Mouse (Mus musculus): ENCODE results near the gene Nudt17. TPM values are rescaled to one million over a fixed set of nuclear protein-coding genes. Genes with fewer than 3 reads are reported as not detected.

Gene Nudt17
- polyA plus RNA-seq, 1 experiment from 2014 or later: 21.7 TPM

DNA sequence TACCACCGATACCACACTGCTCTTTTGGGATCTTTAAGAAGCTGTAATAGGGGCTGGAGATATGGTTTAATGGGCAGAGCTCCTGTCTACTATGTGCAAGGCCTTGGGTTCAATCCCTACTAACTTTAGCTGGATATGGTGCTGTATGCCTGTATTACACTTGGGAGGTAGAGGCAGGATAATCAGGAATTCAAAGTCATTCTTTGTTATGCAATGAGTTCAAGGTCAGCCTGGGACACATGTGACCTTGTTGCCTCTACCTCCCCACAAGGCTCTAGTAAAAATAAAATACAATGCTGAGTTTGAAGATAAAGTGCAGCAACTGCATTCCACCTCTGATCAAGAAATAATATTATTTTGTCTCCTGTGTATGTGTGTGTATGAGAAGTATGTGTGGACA is 25.6 kb upstream of the Nudt17 start:
- Histone ChIP-seq H3K9ac (replicated peaks; ENCODE audit: low read depth, low read length) (no peak overlapping the region), H3K4me1 (ENCODE audit: control insufficient read depth, insufficient read depth, low read length) (peaks cover 13% of the 10 kb centered on the region), H3K27me3 (ENCODE audit: control insufficient read depth, insufficient read depth, low read length) (no peaks in the 10 kb centered on the region), H3K36me3 (ENCODE audit: control insufficient read depth, insufficient read depth, low read length) (no peaks in the 10 kb centered on the region), H3K9me3 (ENCODE audit: control insufficient read depth, low read length) (no peaks in the 10 kb centered on the region), H3K27ac (ENCODE audit: low read depth, low read length) (no peak overlapping the region), H3K4me3 (ENCODE audit: low read depth, low read length) (no peak overlapping the region), H3K4me2 (ENCODE audit: low read depth, low read length) (no peak overlapping the region)
- WGBS: 96% methylated on average over 1 of the region's 1 CpGs
- ATAC-seq (ENCODE audit: low read depth): no peak

DNA sequence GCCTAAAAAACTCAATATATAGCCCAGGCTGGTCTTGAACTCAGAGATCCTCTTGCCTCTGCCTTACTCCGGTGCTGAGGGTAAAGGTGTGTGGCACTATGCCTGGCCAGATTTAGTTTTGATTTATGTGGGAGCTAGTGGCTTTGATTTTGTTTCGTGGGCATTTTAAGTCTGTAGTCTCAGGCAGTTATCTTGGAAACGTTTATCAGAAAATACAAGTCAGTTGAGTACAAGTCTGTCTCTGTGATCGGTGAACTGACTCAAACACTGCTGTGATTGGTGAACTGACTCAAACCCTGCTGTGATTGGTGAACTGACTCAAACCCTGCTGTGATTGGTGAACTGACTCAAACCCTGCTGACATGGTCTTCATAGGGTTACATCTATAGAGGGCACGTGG is 22.4 kb upstream of the Nudt17 start:
- H3K36me3 ChIP-seq (ENCODE audit: control insufficient read depth, insufficient read depth, low read length): no peaks in the 10 kb centered on the region
- peaks cover 25% of the 10 kb centered on the region for H3K4me1 ChIP-seq (ENCODE audit: control insufficient read depth, insufficient read depth, low read length)
- no peaks in the 10 kb centered on the region for H3K9me3 ChIP-seq (ENCODE audit: control insufficient read depth, low read length)
- H3K9ac ChIP-seq (replicated peaks; ENCODE audit: low read depth, low read length): no peak overlapping the region
- no peaks in the 10 kb centered on the region for H3K27me3 ChIP-seq (ENCODE audit: control insufficient read depth, insufficient read depth, low read length)
- H3K4me3 ChIP-seq (ENCODE audit: low read depth, low read length): no peak overlapping the region
- ATAC-seq (ENCODE audit: low read depth): no peak
- 75% methylated on average over 5 of the region's 5 CpGs for WGBS
- no peak overlapping the region for H3K4me2 ChIP-seq (ENCODE audit: low read depth, low read length)
- no peak overlapping the region for H3K27ac ChIP-seq (ENCODE audit: low read depth, low read length)

DNA sequence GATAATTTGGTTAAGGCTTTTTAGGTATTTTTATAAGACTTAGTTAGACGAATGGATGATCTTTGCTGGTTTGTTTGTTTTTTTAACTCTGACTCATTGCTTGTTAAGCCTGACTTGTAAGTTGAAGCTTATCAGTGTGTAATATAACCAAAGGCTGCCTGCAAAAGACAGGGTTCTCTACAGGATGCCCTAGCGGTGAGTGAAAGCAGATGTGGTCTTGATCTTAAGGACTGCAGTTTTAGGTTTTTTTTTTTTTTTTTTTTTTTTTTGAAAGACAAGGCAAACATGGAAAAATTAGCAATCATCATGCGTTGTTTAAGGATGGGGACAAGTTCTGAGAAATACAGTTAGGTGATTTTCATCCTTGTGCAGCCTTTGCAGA is 21.0 kb upstream of the Nudt17 start:
- Histone ChIP-seq H3K9me3 (ENCODE audit: control insufficient read depth, low read length) (no peaks in the 10 kb centered on the region), H3K4me3 (ENCODE audit: low read depth, low read length) (peak overlapping the region; percentile 91; the same call in 1 of the 2 replicates), H3K4me2 (ENCODE audit: low read depth, low read length) (peak overlapping the region; percentile 54; the same call in 1 of the 2 replicates), H3K9ac (replicated peaks; ENCODE audit: low read depth, low read length) (no peak overlapping the region), H3K27me3 (ENCODE audit: control insufficient read depth, insufficient read depth, low read length) (no peaks in the 10 kb centered on the region), H3K36me3 (ENCODE audit: control insufficient read depth, insufficient read depth, low read length) (no peaks in the 10 kb centered on the region), H3K4me1 (ENCODE audit: control insufficient read depth, insufficient read depth, low read length) (peaks cover 25% of the 10 kb centered on the region), H3K27ac (ENCODE audit: low read depth, low read length) (no peak overlapping the region)
- no peak for ATAC-seq (ENCODE audit: low read depth)
- WGBS: 83% methylated on average over 3 of the region's 3 CpGs

DNA sequence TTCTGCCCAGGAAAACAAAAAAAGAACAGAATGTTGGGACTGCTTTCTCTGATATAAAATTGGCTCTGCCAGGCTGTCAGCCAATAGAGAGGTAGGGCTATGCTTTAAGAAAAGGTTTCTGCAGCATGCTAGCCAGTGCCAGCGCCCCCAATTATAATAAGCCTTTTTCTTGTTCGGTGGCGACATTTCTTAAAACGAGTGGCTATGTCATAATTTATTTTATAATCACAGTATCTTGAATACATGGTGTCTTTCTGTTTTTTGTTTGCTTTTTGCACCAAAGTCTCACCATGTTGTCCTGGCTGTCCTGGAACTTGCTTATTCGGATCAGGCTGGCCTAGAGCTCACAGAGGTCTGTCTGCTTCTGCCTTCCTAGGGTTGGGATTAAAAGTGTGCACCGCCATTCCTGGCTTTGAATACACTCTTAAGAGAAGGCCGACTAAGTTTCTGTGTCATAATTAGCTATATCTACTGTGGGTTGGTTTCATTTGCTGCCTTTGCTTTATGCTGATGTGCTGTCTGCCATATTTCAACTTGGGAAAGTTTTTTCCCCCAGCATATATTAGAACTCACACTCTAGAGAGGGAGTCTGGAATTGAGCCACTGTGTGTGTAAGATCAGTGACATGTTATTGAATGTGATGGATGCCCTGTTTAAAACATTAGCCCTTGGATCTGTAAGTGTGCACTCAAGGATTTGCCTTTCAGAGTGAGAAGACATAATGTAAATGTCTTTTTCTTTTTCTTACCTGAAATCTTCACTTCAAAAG is 20.5 kb upstream of the Nudt17 start:
- peak overlapping the region; percentile 91 for H3K4me3 ChIP-seq (ENCODE audit: low read depth, low read length)
- H3K9me3 ChIP-seq (ENCODE audit: control insufficient read depth, low read length): no peaks in the 10 kb centered on the region
- no peak for ATAC-seq (ENCODE audit: low read depth)
- 51% methylated on average over 7 of the region's 7 CpGs for WGBS
- H3K27ac ChIP-seq (ENCODE audit: low read depth, low read length): no peak overlapping the region
- no peaks in the 10 kb centered on the region for H3K27me3 ChIP-seq (ENCODE audit: control insufficient read depth, insufficient read depth, low read length)
- H3K4me2 ChIP-seq (ENCODE audit: low read depth, low read length): peak overlapping the region; percentile 54
- H3K4me1 ChIP-seq (ENCODE audit: control insufficient read depth, insufficient read depth, low read length): peaks cover 25% of the 10 kb centered on the region
- peak overlapping the region; percentile 80; the same call in 1 of the 2 replicates for H3K9ac ChIP-seq (replicated peaks; ENCODE audit: low read depth, low read length)
- no peaks in the 10 kb centered on the region for H3K36me3 ChIP-seq (ENCODE audit: control insufficient read depth, insufficient read depth, low read length)

DNA sequence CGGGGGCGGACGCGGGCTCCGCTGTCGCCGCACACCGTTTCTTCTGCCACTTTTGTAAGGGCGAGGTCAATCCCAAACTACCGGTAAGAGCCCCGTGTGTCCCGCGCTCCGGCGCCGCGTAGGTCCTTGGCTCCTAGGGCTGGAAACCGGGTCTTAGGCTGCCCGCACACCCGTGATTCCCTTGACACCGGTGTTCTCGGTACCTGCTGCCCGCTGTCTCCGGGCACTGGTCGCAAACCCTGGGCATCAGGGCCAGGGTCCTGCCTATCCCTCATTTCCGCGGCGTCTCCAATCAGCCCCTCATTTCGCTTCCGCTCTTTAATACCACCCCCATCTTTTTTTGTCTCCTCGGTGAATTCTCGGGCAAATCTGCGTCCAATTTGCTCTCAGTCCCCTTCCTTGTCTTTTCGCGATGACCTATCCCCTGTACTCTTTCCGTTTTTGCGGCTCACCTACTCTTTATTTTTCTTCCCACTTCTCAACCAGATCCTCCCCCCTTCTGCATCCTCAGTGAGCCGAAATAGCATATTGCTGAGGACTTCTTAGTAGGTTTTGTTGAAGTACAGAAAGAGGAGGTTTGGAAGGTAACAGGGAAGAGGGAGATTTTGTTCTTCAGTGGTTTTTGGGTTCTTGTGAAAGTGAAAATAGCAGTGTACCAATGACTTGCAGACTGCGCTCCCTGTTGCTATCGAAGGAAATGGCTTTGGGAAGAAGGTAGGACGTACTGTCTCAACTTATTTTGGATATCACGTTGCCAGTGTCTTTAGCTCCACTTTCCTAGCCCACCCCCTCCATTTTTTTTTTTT is 19.7 kb upstream of the Nudt17 start:
- WGBS: 1% methylated on average over 36 of the region's 42 CpGs
- peak overlapping the region; percentile 54 for H3K4me2 ChIP-seq (ENCODE audit: low read depth, low read length)
- H3K9ac ChIP-seq (replicated peaks; ENCODE audit: low read depth, low read length): peak overlapping the region; percentile 80
- H3K27ac ChIP-seq (ENCODE audit: low read depth, low read length): peak overlapping the region; percentile 81
- H3K36me3 ChIP-seq (ENCODE audit: control insufficient read depth, insufficient read depth, low read length): no peaks in the 10 kb centered on the region
- no peaks in the 10 kb centered on the region for H3K27me3 ChIP-seq (ENCODE audit: control insufficient read depth, insufficient read depth, low read length)
- peak; percentile 60 for ATAC-seq (ENCODE audit: low read depth)
- H3K4me1 ChIP-seq (ENCODE audit: control insufficient read depth, insufficient read depth, low read length): peaks cover 25% of the 10 kb centered on the region
- peak overlapping the region; percentile 91 for H3K4me3 ChIP-seq (ENCODE audit: low read depth, low read length)
- H3K9me3 ChIP-seq (ENCODE audit: control insufficient read depth, low read length): no peaks in the 10 kb centered on the region

DNA sequence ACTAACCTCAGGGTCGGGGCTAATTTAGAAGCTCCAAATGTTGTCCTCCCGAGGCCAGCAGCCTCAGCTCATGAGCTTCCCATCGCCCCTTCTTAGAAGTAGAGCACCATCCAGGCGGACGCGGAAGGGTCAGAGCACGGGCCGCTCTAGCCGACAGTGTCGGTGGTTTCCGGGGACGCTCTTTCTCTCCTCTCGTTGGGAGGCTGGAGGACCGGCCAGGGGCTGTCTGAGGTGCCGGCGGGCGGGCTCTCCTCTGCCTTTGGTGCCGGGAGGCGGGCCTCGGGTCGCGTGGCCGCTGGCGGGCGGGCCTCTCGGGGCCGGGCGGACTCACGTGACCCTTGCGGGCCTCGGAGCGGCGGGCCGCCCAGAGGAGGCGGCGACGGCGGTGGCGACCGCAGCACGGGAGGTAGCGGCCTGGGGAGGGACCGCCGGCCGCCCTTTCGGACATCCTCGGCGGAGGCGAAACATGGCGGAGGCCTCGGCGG is 19.0 kb upstream of the Nudt17 start, which contains the start of the genes Polr3c and Rnf115:
TSS of gene Polr3c (minus strand) at position 286 of the 485 bp plus-strand sequence.
TSS of gene Rnf115 (plus strand) at position 322 of the 485 bp plus-strand sequence.
- Histone ChIP-seq H3K4me3 (ENCODE audit: low read depth, low read length) (peak within 1 kb of the TSS; percentile 91), H3K36me3 (ENCODE audit: control insufficient read depth, insufficient read depth, low read length) (no peaks in the 10 kb centered on the region), H3K4me2 (ENCODE audit: low read depth, low read length) (peak within 1 kb of the TSS; percentile 54), H3K9ac (replicated peaks; ENCODE audit: low read depth, low read length) (peak within 1 kb of the TSS; percentile 80), H3K4me1 (ENCODE audit: control insufficient read depth, insufficient read depth, low read length) (peaks cover 25% of the 10 kb centered on the region), H3K27me3 (ENCODE audit: control insufficient read depth, insufficient read depth, low read length) (no peaks in the 10 kb centered on the region), H3K9me3 (ENCODE audit: control insufficient read depth, low read length) (no peaks in the 10 kb centered on the region), H3K27ac (ENCODE audit: low read depth, low read length) (peak within 1 kb of the TSS; percentile 81)
- WGBS: under 1% methylated on average over 40 of the region's 52 CpGs
- peak; percentile 98 for ATAC-seq (ENCODE audit: low read depth)

DNA sequence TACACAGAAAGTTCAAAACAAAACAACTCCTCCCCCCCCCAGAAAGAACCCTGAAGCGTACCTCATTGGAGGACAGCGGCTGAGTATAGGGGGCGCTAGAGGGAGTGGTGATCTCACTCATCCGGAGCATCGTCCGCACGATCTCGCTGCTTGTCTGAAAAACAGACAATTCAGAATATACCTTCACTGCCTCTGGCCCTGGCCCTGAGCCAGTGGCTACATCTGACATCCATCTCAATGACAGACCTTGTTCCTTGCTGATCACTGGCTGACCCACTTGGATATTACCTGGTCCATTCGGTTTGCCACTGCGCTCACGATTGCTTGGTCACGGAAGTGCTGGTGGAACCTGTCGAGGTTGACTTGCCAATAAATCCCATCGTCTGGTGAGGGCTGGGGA is 10.8 kb upstream of the Nudt17 start:
- ATAC-seq (ENCODE audit: low read depth): no peak
- H3K27me3 ChIP-seq (ENCODE audit: control insufficient read depth, insufficient read depth, low read length): no peaks in the 10 kb centered on the region
- no peak overlapping the region for H3K4me3 ChIP-seq (ENCODE audit: low read depth, low read length)
- WGBS: 40% methylated on average over 14 of the region's 14 CpGs
- no peak overlapping the region for H3K4me2 ChIP-seq (ENCODE audit: low read depth, low read length)
- H3K9ac ChIP-seq (replicated peaks; ENCODE audit: low read depth, low read length): no peak overlapping the region
- H3K36me3 ChIP-seq (ENCODE audit: control insufficient read depth, insufficient read depth, low read length): peaks cover 17% of the 10 kb centered on the region
- no peaks in the 10 kb centered on the region for H3K4me1 ChIP-seq (ENCODE audit: control insufficient read depth, insufficient read depth, low read length)
- H3K9me3 ChIP-seq (ENCODE audit: control insufficient read depth, low read length): no peaks in the 10 kb centered on the region
- no peak overlapping the region for H3K27ac ChIP-seq (ENCODE audit: low read depth, low read length)

DNA sequence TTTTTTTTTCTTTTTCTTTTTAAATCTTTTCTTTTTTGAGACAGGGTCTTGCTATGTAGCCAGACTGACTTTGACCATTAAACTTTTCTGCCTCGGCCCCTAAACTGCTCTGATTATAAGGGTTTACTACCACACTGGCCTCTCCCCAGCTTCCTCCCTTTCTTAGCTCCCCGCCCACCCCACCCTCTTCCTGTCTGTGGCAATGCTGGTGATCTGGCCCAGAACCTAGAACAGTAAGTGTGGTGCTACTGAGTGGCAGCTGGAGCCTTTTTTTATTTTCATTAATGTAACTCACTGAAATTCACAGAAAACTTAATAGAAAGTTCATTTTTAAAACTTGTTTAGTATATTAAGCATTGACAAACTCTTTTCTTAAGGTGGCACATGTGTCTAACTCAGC is 7.5 kb upstream of the Nudt17 start:
- Histone ChIP-seq H3K27ac (ENCODE audit: low read depth, low read length) (no peak overlapping the region), H3K4me3 (ENCODE audit: low read depth, low read length) (no peak overlapping the region), H3K27me3 (ENCODE audit: control insufficient read depth, insufficient read depth, low read length) (no peaks in the 10 kb centered on the region), H3K9ac (replicated peaks; ENCODE audit: low read depth, low read length) (no peak overlapping the region), H3K9me3 (ENCODE audit: control insufficient read depth, low read length) (no peaks in the 10 kb centered on the region), H3K4me2 (ENCODE audit: low read depth, low read length) (no peak overlapping the region), H3K4me1 (ENCODE audit: control insufficient read depth, insufficient read depth, low read length) (no peaks in the 10 kb centered on the region), H3K36me3 (ENCODE audit: control insufficient read depth, insufficient read depth, low read length) (peaks cover 36% of the 10 kb centered on the region)
- WGBS: 62% methylated on average over 2 of the region's 2 CpGs
- ATAC-seq (ENCODE audit: low read depth): no peak

DNA sequence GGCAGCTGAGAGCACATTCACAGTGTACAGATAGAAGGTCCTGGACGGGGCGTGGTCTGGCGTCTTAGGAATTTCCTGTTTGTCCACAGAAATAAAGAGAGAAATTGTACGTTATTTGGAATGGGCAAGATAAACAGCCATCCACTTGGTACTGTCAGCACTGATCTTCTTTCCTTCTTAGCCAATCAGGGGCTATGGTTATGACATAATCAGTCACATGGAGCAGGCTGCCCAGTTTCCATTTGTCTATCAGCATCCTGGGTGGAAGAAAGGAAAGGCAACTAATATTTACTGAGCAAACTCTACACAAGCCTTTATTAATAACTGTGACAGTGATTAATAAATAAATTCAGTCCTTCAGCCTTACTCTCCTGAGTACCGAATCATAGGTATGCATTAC is 5.9 kb upstream of the Nudt17 start:
- peaks cover 40% of the 10 kb centered on the region for H3K36me3 ChIP-seq (ENCODE audit: control insufficient read depth, insufficient read depth, low read length)

More for the DNA sequence above, 5.9 kb upstream of the Nudt17 start:
- H3K27me3 ChIP-seq (ENCODE audit: control insufficient read depth, insufficient read depth, low read length): no peaks in the 10 kb centered on the region
- no peaks in the 10 kb centered on the region for H3K4me1 ChIP-seq (ENCODE audit: control insufficient read depth, insufficient read depth, low read length)
- H3K9ac ChIP-seq (replicated peaks; ENCODE audit: low read depth, low read length): no peak overlapping the region
- H3K9me3 ChIP-seq (ENCODE audit: control insufficient read depth, low read length): no peaks in the 10 kb centered on the region
- ATAC-seq (ENCODE audit: low read depth): no peak
- no peak overlapping the region for H3K4me3 ChIP-seq (ENCODE audit: low read depth, low read length)
- H3K4me2 ChIP-seq (ENCODE audit: low read depth, low read length): no peak overlapping the region
- 96% methylated on average over 5 of the region's 5 CpGs for WGBS
- H3K27ac ChIP-seq (ENCODE audit: low read depth, low read length): no peak overlapping the region
